Mouse (Mus musculus) embryonic facial prominence, embryonic 10.5 days (tissue): ENCODE measurements around the gene Cerk. TPM values are rescaled to one million over a fixed set of nuclear protein-coding genes. Genes with fewer than 3 reads are reported as not detected.
"Not testable (repeated sequence)": the region's sequence is repeated elsewhere in the genome, so short reads cannot be mapped to it uniquely, and the experiment has no call there.

Experiments
- DNase-seq: peaks from one replicate; pipeline ENCODE4 v3.0.0-alpha.2; 2017; ENCODE audit warnings: low spot score
- H3K27ac ChIP-seq: fragments of 300-500 bp; sonication (generic); replicated peaks from 2 replicates; pipeline ENCODE4 v1.5.1; 2016; ENCODE audit warnings: mild to moderate bottlenecking
- H3K27me3 ChIP-seq: fragments of 300-500 bp; sonication (generic); replicated peaks from 2 replicates; pipeline ENCODE4 v1.6.1; 2016; ENCODE audit warnings: low read depth, mild to moderate bottlenecking; ENCODE audit not compliant: poor library complexity, severe bottlenecking
- H3K36me3 ChIP-seq: fragments of 300-500 bp; sonication (generic); replicated peaks from 2 replicates; pipeline ENCODE4 v1.6.1; 2016; ENCODE audit warnings: mild to moderate bottlenecking, moderate library complexity
- H3K4me1 ChIP-seq: fragments of 300-500 bp; sonication (generic); 2 replicates; pipeline ENCODE4 v1.6.1; 2016
- H3K4me3 ChIP-seq: fragments of 300-500 bp; sonication (generic); 2 replicates; pipeline ENCODE4 v1.5.1; 2016; ENCODE audit warnings: mild to moderate bottlenecking, moderate library complexity
- H3K9me3 ChIP-seq: fragments of 300-500 bp; sonication (generic); 2 replicates; pipeline ENCODE4 v1.6.1; 2016; ENCODE audit warnings: mild to moderate bottlenecking
- WGBS: fragments of 180-500 bp; shearing (Covaris S2); methylation state at CpG from one replicate; pipeline ENCODE4 v1.1.7; 2016; 5-methylcytosine and 5-hydroxymethylcytosine counted together
- polyA plus RNA-seq: library from polyadenylated mRNA; unstranded; fragments of >200 nt; fragmentation: Nextera tagmentation; extraction: Ambion mirVana; gene quantifications from 2 replicates; pipeline ENCODE4 v1.2.1, GENCODE M21; 2016

The Cerk gene
- polyA plus RNA-seq, 1 experiment from 2014 or later, result 13.1 TPM

DNA sequence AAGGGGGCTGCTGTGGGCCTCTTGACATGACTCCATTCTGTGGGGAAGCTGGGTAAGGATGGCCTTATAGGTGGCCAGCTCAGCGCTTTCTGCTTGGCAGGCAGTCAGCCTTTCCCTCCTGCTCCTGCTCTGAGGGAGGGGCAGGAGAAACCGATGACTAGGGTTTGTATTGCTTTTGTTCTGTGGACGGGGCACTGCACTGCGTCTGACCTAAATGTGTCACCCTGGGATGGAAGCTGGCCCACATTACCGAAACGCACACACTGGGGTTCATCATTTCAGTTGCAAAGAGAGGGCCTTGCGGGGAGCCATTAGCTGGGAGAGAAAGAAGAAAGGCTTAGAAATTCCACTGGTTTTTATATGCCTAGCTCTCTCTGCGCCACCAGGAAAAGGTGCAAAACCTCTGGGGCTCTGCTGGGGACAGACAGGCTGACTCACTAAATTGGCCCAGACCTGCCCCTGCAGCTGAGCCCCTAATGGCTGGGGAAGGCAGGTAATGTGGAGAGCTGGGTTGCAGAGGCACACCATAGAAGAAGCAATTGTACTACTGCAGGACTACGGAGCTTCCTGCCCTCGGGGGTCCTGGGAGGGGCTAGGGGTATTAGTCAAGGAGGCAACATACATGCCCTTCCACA, 73.1 kb downstream of the Cerk start:
- DNase-seq, result peak; percentile 22
- Histone ChIP-seq H3K27ac (peak overlapping the region; percentile 66), H3K4me3 (peak overlapping the region; percentile 26), H3K27me3 (no peaks in the 10 kb centered on the region), H3K36me3 (no peaks in the 10 kb centered on the region), H3K4me1 (peaks cover 56% of the 10 kb centered on the region), H3K9me3 (no peaks in the 10 kb centered on the region)
- 9% methylated on average over 10 of the region's 10 CpGs for WGBS

DNA sequence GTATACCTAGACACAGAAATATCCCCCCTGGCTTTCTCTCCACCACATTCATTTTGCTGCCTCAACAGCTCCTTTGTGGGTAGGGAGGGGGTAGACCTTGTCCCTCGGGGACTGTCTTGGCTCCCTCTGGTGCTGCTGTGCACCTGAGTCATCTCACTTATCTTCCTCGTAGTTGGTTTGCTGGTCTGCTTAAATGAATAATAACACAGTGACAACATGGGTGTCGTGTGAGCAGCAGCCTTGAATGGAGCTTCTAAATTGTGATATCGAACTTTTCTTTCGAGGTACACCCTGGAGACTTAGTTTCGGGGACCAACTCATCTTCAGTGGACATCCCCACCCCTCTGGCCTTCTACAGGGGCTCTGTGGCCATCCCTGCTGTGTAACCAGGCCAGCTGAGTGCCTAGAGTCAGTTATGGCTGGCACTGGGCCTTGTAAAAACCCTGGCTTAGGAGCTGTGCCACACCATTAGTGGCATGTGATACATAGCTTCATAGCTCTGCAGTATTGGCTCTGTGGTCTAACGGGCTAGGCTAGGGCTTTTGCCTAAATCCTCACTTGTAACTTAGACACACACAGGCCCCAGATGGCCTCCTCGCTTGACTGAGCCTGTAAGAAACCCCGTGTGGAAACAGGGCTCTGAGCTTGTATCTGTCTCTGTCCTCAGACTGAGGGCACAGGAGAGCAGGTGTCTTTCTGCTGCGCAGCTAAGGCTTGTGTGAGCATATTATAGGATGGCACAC, 75.4 kb downstream of the Cerk start:
- H3K9me3 ChIP-seq, result no peaks in the 10 kb centered on the region
- H3K27me3 ChIP-seq, result no peaks in the 10 kb centered on the region
- WGBS, result 77% methylated on average over 10 of the region's 10 CpGs
- no peak overlapping the region for H3K4me3 ChIP-seq
- no peak overlapping the region for H3K27ac ChIP-seq
- peaks cover 47% of the 10 kb centered on the region for H3K4me1 ChIP-seq
- H3K36me3 ChIP-seq, result 0 out of 2 replicates have a peak, but pooled peaks cover 3% of the 10 kb centered on the region
- no peak for DNase-seq

GRCm38 (mm10) chr15:86109650-86110211, 76.2 kb downstream of the Cerk start:
- Histone ChIP-seq H3K4me3 (no peak overlapping the region), H3K9me3 (no peaks in the 10 kb centered on the region), H3K4me1 (peaks cover 47% of the 10 kb centered on the region), H3K36me3 (0 out of 2 replicates have a peak, but pooled peaks cover 3% of the 10 kb centered on the region), H3K27ac (no peak overlapping the region), H3K27me3 (no peaks in the 10 kb centered on the region)
- DNase-seq, result no peak
- WGBS, result 87% methylated on average over 8 of the region's 8 CpGs

DNA sequence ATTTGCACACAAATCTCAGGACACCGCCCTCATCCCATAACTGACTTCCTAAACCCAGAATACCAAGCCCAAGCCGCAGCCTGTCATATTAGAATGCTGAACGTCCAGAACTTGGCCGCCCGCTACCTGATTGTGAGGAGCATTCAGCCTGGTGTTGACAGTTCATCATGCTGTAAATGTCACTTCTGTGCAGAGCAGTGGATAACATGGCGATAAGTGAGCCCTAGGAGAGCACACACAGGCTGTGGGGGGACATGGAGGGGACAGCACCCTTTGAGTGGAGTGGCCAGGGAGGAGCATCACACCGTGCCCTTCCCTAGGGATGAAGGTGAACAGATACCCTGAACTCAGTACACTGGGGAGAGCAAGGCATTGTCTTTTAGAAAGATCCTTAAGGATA, 76.7 kb downstream of the Cerk start:
- peaks cover 47% of the 10 kb centered on the region for H3K4me1 ChIP-seq
- no peak overlapping the region for H3K4me3 ChIP-seq
- 0 out of 2 replicates have a peak, but pooled peaks cover 5% of the 10 kb centered on the region for H3K36me3 ChIP-seq
- WGBS, result 91% methylated on average over 7 of the region's 7 CpGs
- no peak for DNase-seq
- H3K27me3 ChIP-seq, result no peaks in the 10 kb centered on the region
- H3K27ac ChIP-seq, result no peak overlapping the region
- H3K9me3 ChIP-seq, result no peaks in the 10 kb centered on the region

GRCm38 (mm10) chr15:86107831-86108471, 78.0 kb downstream of the Cerk start:
- WGBS, result 88% methylated on average over 11 of the region's 11 CpGs
- Histone ChIP-seq H3K36me3 (peaks cover 15% of the 10 kb centered on the region), H3K9me3 (no peaks in the 10 kb centered on the region), H3K27ac (no peak overlapping the region), H3K4me3 (no peak overlapping the region), H3K27me3 (no peaks in the 10 kb centered on the region), H3K4me1 (peaks cover 34% of the 10 kb centered on the region)
- DNase-seq, result no peak

- Histone ChIP-seq H3K27me3 (no peaks in the 10 kb centered on the region), H3K9me3 (no peaks in the 10 kb centered on the region), H3K36me3 (peaks cover 33% of the 10 kb centered on the region), H3K27ac (0 out of 2 replicates have a peak overlapping the region, but pooled peaks have one; percentile 24), H3K4me1 (peaks cover 19% of the 10 kb centered on the region), H3K4me3 (no peak overlapping the region)
- 79% methylated on average over 6 of the region's 6 CpGs for WGBS
- DNase-seq, result no peak
Observed at GRCm38 (mm10) chr15:86105751-86106150, 80.2 kb downstream of the Cerk start.

DNA sequence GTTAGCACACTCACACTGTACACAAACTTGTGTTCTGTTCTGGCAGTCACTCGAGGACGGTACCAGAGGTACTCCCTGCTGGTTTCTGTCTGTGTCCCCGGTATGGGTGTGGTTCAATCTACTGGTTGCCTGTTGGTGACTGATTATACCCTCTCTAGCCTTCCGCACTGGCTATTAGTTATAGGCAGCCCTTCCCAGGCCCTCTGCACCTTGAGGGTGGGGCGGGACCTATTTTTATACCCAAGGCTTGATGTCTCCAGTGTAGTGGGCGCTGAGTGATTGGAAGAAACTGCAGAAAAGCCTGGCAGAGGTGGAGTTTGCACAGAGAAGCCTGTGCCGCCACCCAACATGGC, 80.6 kb downstream of the Cerk start:
- DNase-seq, result no peak
- Histone ChIP-seq H3K27me3 (no peaks in the 10 kb centered on the region), H3K4me1 (peaks cover 22% of the 10 kb centered on the region), H3K9me3 (no peaks in the 10 kb centered on the region), H3K36me3 (peaks cover 36% of the 10 kb centered on the region), H3K27ac (no peak overlapping the region), H3K4me3 (no peak overlapping the region)
- WGBS, result 88% methylated on average over 7 of the region's 7 CpGs

DNA sequence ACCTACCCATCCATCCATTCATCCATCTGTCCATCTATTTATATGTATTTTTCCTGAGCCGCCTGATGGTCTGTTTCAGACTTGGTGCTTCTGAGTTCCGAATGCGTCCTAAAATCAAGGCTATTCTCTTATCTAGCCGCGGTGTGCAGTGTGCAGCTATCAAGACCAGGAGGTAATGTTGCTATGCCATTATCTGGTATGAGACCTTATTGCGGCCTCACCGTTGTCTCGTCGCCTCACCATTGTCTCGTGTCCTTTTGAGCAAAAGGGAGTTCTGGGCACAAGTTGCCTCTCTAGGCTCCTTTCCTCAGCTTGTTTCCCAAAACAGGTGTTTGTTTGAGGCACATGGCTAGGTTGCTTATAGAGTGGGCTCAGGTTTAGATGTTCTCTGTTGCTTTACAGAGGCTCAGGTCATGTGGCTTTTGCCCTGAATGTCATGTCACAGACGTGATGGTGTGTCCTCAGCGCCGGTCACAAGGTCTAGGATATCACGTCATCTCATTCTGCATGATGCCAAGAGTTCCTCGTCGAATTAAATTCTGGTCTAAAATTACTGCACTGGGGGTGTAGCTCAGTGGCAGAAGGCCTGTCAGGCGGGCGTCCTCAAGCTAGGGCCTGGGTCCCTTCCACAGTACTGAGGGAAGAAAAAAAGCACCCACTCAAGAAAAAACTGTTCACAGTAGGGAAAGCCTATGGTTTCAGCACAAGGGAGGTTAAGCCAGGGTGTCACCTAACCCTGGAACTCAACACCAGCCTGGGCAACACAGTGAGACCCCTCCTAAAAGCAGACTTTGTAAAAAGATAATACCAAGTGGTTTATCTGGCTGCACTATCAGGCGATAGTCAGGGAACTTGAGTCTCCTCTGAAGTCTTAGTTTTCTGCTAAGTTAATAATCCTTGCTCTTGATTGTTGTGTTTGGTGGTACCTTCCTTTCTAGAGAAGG, 81.3 kb downstream of the Cerk start:
- H3K36me3 ChIP-seq, result peaks cover 36% of the 10 kb centered on the region
- DNase-seq, result no peak
- peaks cover 24% of the 10 kb centered on the region for H3K4me1 ChIP-seq
- 93% methylated on average over 19 of the region's 19 CpGs for WGBS
- no peak overlapping the region for H3K4me3 ChIP-seq
- H3K9me3 ChIP-seq, result no peaks in the 10 kb centered on the region
- no peaks in the 10 kb centered on the region for H3K27me3 ChIP-seq
- no peak overlapping the region for H3K27ac ChIP-seq

DNA sequence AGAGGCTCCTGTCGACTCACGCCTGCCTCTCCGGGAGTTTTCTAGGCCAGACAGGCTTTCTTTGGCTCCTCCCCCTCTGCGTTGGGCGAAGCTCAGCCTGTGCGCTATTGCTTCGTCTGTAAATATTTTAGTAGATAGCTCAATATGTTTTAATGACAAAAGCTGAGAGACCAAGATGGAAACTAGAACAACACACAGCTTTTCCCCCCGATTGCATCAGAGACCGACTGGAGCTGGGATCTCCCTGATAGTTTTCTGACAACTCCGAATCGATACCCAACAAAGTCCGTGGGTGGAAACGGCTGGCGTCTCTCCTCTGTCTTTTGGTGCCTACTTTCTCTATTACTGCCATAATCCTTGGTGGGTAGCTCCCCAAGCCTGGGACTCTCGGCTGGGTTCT, 83.6 kb downstream of the Cerk start:
- H3K4me3 ChIP-seq, result no peak overlapping the region
- no peaks in the 10 kb centered on the region for H3K27me3 ChIP-seq
- 90% methylated on average over 15 of the region's 15 CpGs for WGBS
- H3K36me3 ChIP-seq, result peaks cover 47% of the 10 kb centered on the region
- DNase-seq, result no peak
- peaks cover 18% of the 10 kb centered on the region for H3K4me1 ChIP-seq
- H3K27ac ChIP-seq, result no peak overlapping the region
- no peaks in the 10 kb centered on the region for H3K9me3 ChIP-seq

DNA sequence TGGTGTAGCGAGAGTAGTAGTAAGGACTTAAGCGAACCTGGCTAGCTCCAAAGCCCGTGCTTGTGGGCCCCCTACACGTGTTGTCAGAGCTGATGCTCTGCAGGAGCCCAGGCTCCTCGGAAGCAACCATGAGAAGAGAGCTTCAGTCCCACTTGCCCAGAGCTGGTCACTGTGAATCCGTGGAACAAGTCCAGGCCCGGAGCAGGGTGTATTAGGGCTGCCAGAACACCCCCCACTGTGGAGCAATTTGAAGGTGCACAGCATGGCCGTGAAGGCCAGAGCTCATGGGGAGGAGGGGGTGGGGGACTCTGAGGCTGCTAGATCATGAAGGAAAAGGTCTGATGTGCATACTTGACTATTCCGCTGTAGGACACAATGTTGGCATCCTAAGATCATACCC, 84.4 kb downstream of the Cerk start:
- Histone ChIP-seq H3K9me3 (no peaks in the 10 kb centered on the region), H3K27ac (no peak overlapping the region), H3K4me3 (no peak overlapping the region), H3K4me1 (peaks cover 11% of the 10 kb centered on the region), H3K27me3 (no peaks in the 10 kb centered on the region), H3K36me3 (peaks cover 47% of the 10 kb centered on the region)
- no peak for DNase-seq
- WGBS, result 87% methylated on average over 9 of the region's 9 CpGs

- H3K9me3 ChIP-seq, result no peaks in the 10 kb centered on the region
- no peak overlapping the region for H3K27ac ChIP-seq
- no peak overlapping the region for H3K4me3 ChIP-seq
- WGBS, result 52% methylated on average over 2 of the region's 2 CpGs
- DNase-seq, result no peak
- H3K36me3 ChIP-seq, result peaks cover 49% of the 10 kb centered on the region
- H3K27me3 ChIP-seq, result no peaks in the 10 kb centered on the region
- H3K4me1 ChIP-seq, result peaks cover 8% of the 10 kb centered on the region
Observed at GRCm38 (mm10) chr15:86097871-86098270, 88.1 kb downstream of the Cerk start.

DNA sequence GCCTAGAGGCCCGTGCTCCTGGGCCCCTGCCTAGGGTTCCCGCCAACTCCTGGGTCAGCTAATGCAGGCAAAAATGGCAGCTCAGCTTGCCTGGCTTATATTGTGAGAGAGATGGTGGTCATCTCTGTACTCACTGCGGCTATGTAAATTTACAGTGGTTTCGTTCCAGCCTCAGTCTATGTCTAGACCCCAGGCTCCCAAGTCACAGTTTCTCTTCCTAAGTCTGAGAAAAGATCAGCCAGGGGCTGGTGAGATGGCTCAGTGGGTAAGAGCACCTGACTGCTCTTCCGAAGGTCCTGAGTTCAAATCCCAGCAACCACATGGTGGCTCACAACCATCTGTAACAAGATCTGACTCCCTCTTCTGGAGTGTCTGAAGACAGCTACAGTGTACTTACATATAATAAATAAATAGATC, 89.3 kb downstream of the Cerk start:
- 93% methylated on average over 5 of the region's 5 CpGs for WGBS
- not testable (repeated sequence) for H3K4me3 ChIP-seq, H3K27me3 ChIP-seq, DNase-seq, H3K27ac ChIP-seq, H3K9me3 ChIP-seq
- peaks cover 50% of the 10 kb centered on the region for H3K36me3 ChIP-seq
- peaks cover 11% of the 10 kb centered on the region for H3K4me1 ChIP-seq
